Mouse (Mus musculus): ENCODE results near the gene Galnt7. TPM values are rescaled to one million over a fixed set of nuclear protein-coding genes. Genes with fewer than 3 reads are reported as not detected.
"Not testable (repeated sequence)": the region's sequence is repeated elsewhere in the genome, so short reads cannot be mapped to it uniquely, and the experiment has no call there.

Gene Galnt7
- total RNA-seq, 2 experiments from 2014 or later = 1.3 to 1.6 TPM

DNA sequence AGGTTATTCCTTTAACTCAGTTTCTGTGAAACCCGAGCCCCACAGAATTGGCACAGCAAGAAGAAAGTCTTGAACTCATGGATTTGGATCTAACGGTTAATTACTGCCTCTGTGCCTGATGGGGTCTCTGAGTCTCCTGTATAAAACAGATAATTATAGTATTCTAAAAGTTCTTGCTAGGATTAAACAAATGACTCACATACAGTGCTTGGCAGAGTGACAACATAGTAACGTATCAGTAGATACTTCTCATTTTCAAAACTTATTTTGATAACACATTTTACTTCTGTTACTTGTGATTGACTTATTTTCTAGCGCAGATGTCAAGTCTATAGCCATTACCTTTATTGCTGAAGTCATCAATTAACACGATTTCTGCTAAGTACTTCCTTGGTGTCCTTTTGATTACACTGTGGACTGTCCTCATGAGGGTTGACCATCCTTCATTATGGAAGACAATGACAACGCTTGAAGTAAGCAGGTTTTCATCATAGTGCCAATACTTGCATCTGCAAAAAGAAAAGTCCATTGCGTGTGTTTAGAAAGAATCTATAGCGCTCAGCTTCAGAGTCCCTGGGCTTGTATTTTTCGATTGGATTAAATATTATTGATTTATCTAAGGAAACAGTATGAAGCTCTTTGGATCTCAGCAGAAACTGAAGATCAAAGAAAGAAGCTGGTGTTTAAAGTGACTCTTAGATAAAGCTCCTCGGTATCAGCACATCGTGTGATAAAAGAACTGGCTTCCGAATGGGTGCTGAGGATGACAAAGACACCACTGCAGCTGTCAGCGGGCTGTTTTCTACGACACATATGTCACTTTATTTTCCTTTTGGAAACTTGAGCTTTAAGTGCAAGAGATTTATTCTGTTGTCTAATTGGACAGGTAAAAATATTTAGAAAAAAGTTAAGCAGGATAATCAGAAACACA lies 100.5 kb downstream of the Galnt7 start:
- no peak for ATAC-seq (replicated peaks; ENCODE audit: low FRiP score, poor library complexity, severe bottlenecking)

GRCm38 (mm10) chr8:57547581-57547980 lies 105.3 kb downstream of the Galnt7 start:
- no peak for ATAC-seq (replicated peaks; ENCODE audit: low FRiP score, poor library complexity, severe bottlenecking)

DNA sequence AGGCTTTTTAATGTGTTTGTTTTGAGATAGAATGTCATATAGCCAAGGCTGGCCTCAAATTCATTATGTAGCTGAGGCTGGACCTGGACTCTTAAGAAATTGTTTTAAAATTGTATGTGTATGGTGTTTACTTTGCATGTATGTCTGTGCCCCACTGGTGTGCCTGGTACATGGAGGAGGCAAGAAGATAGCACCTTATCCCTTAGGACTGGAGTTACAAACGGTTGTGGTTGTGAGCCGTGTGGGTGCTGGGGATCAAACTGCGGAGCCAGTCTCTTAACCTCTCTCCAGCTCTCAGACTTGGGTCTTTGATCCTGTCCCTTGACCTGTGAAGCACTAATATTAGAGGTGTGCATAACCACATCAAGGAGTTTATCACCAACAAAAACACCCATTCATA lies 106.0 kb downstream of the Galnt7 start:
- no peak for ATAC-seq (replicated peaks; ENCODE audit: low FRiP score, poor library complexity, severe bottlenecking)

DNA sequence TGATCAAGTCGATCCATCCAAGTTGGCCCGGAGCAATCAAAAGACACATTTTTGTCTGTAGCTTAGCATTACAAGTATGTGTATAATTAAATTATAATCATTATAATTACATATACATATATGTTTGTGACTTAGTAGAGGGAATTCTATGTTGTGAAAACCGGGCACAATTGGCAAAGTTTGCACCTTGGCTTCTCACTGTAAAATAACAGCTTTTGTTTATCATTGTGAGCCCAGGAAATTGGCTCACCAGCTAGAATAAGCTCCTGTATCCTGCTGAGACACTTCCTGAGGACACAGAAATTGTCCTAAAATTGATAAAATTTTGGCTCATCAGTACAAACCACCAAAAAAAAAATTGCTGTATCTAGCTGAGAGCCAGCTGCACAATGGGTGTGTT lies 106.4 kb downstream of the Galnt7 start:
- no peak for ATAC-seq (replicated peaks; ENCODE audit: low FRiP score, poor library complexity, severe bottlenecking)

- no peak for ATAC-seq (replicated peaks; ENCODE audit: low FRiP score, poor library complexity, severe bottlenecking)
Observed at GRCm38 (mm10) chr8:57541405-57541804, 111.4 kb downstream of the Galnt7 start.

DNA sequence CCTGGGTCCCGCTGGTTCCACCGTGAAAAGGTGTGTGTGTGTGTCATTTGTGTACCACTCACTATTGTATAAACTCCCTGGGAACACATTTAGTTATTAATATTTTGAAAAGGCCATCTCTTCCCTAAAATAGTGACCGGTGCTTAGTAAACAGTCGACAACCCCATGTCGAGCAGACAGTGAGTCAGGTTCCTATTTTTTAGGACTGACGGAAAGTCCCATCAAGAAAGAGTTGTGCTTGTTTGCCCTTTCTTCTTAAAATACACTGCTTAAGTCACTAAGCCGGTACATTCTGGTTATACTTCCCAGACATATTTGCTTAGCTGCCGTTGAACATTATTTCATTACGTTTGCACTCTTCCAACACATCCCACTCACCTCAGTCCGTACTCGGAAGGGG lies 111.9 kb downstream of the Galnt7 start:
- no peak for ATAC-seq (replicated peaks; ENCODE audit: low FRiP score, poor library complexity, severe bottlenecking)

GRCm38 (mm10) chr8:57540110-57540838 lies 112.6 kb downstream of the Galnt7 start:
- peak; percentile 65; the same call in 1 of the 2 replicates for ATAC-seq (replicated peaks; ENCODE audit: low FRiP score, poor library complexity, severe bottlenecking)

DNA sequence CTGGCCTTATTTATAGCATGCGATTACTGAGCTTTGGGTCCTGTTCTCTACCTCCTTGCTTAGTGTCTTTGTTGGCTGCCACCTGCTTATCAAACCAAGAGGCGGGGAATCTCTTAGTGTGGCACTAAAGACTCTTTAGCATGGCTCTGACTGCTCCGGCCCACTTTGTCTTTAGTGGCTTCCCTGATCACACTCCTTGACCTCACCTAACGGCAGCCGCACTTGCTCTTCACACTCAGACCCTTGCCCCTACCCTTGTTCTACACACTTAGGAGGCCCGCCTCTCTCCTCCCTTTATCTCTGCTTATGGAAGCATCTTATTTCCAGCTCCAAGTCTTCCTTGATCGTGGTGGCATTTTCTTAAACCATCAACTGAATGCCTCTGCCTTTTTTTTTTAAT lies 114.2 kb downstream of the Galnt7 start:
- ATAC-seq (replicated peaks; ENCODE audit: low FRiP score, poor library complexity, severe bottlenecking) = no peak

DNA sequence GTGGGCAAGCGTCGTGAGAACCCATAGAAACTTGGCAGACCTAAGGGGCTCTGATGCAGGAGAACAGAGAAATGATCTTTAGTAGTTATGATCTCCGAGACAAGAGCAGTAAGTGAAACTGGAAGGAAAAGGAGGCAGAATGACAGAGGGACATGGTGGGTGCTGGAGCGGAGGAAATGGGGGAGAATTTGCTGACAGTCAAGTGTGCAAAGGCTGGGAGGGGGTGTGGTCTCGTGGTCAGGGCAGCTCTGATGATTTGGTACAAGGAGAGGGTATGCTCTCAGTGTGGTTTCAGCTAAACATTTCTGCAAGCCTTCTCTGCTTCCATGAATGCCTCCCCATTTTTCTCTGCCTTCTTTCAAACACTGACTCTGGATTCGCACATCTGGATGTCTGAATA lies 116.7 kb downstream of the Galnt7 start:
- ATAC-seq (replicated peaks; ENCODE audit: low FRiP score, poor library complexity, severe bottlenecking) = no peak

GRCm38 (mm10) chr8:57534495-57534894 lies 118.3 kb downstream of the Galnt7 start:
- no peak for ATAC-seq (replicated peaks; ENCODE audit: low FRiP score, poor library complexity, severe bottlenecking)

- ATAC-seq (replicated peaks; ENCODE audit: low FRiP score, poor library complexity, severe bottlenecking) = no peak
Observed at GRCm38 (mm10) chr8:57533106-57533505, 119.7 kb downstream of the Galnt7 start.

GRCm38 (mm10) chr8:57532223-57532622 lies 120.6 kb downstream of the Galnt7 start:
- no peak for ATAC-seq (replicated peaks; ENCODE audit: low FRiP score, poor library complexity, severe bottlenecking)

DNA sequence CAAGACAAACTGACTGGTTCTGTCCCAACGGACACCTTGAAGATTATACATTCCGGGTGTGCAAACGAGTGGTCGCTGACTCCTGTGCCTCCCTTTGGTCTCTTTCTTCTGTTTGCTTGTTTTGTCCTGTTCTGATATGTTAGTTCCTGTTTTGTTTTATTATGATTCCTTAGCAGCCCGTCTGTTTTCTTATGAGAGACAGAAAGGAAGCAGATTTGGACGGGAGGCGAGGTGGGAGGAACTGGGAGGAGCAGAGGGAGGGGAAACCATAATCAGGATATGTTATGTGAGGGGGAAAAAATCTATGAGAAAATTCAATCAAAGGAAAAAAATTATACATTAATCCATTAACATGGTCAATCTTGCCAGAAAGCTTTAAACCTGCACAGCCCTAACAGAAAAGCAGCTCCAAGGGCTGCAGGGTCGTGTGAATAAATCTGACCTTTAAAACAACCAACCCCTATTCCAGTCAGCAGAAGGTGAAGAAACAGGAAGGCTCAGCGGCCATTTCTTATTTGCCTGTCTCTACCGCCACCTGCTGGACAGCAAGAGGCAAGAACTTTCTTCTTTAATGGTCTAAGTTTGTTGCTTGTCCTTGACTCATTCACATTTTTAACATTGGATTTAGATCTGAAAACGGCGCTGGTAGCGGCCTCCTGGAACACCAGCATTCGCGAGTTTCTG lies 122.0 kb downstream of the Galnt7 start:
- ATAC-seq (replicated peaks; ENCODE audit: low FRiP score, poor library complexity, severe bottlenecking) = peak; percentile 79

DNA sequence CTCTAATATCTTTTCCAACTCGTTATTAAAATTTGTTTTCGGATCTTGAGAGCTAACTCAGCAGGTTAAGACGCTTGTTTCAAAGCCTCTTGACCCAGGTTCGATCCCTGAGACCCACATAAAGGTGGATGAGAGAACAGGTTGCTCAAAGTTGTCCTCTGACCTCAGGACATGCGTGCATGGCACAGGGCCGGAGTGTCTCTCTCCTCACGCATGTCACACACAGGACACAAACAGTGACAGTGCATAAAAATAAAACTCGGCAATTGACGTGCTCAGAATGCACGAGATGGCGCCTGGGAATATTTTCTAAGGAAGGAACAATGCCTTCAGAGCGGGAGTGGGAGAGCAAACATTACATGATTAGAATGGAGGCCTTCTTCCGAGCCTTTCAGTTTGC lies 122.6 kb downstream of the Galnt7 start:
- no peak for ATAC-seq (replicated peaks; ENCODE audit: low FRiP score, poor library complexity, severe bottlenecking)

DNA sequence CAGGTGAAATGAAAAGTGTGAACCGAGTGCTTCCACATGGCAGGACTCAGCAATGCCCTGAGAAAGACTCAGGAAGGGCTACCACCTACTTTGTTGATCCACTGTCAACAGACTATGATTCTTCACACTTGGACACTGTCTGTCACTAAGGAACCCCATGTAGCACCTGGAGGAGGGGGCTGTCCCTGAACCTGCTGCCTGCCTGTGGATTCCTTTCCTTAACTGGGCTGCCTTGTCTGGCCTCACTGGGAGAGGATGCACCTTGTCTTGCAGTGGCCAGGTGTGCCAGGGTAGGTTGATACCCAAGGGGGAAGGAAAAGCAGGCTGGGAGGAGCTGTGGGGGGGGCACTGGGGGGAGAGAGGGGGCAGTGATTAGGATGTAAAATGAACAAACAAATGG lies 124.8 kb downstream of the Galnt7 start:
- ATAC-seq (replicated peaks; ENCODE audit: low FRiP score, poor library complexity, severe bottlenecking) = no peak

GRCm38 (mm10) chr8:57520186-57520786 lies 132.5 kb downstream of the Galnt7 start:
- peak; percentile 36; the same call in 1 of the 2 replicates for ATAC-seq (replicated peaks; ENCODE audit: low FRiP score, poor library complexity, severe bottlenecking)

- 0 out of 2 replicates have a peak, but pooled peaks have one; percentile 47 for ATAC-seq (replicated peaks; ENCODE audit: low FRiP score, poor library complexity, severe bottlenecking)
Observed at GRCm38 (mm10) chr8:57517723-57518122, 135.1 kb downstream of the Galnt7 start.

- ATAC-seq (replicated peaks; ENCODE audit: low FRiP score, poor library complexity, severe bottlenecking) = not testable (repeated sequence)
Observed at GRCm38 (mm10) chr8:57516685-57517084, 136.1 kb downstream of the Galnt7 start.

GRCm38 (mm10) chr8:57513178-57513661 lies 139.6 kb downstream of the Galnt7 start:
- not testable (repeated sequence) for ATAC-seq (replicated peaks; ENCODE audit: low FRiP score, poor library complexity, severe bottlenecking)
